Mouse (Mus musculus): Measurements from ENCODE around the gene Snx21.

GRCm38 (mm10) chr2:164754800-164755199 is 30.8 kb upstream of the Snx21 start:
- no peak for TF ChIP-seq CTCF (IDR thresholded peaks at IDR 0.05; ENCODE audit: insufficient read depth, low read depth, low read length)
- no peak for TF ChIP-seq POLR2A (IDR thresholded peaks at IDR 0.05; ENCODE audit: insufficient read depth, low read depth, low read length)
